Mouse (Mus musculus) midbrain, postnatal 0 days (tissue): ENCODE measurements around the gene Six4. TPM values are rescaled to one million over a fixed set of nuclear protein-coding genes. Genes with fewer than 3 reads are reported as not detected.

Source experiments
- ATAC-seq: fragments of 200-750 bp; cut with Nextera tagmentation; 2 replicates; pipeline ENCODE4 v1.8.0; 2017; ENCODE audit warnings: moderate number of reproducible peaks, mild to moderate bottlenecking, moderate TSS enrichment, moderate library complexity; ENCODE audit not compliant: low FRiP score
- DNase-seq: peaks from one replicate; pipeline ENCODE4 v3.0.0-alpha.2; 2015; ENCODE audit warnings: low spot score
- H3K27ac ChIP-seq: fragments of 300-500 bp; sonication (generic); 2 replicates; pipeline ENCODE4 v1.5.1; 2014; ENCODE audit warnings: low read depth, mild to moderate bottlenecking, low read length, mixed read lengths
- H3K27me3 ChIP-seq: fragments of 300-500 bp; sonication (generic); 2 replicates; pipeline ENCODE4 v1.6.1; 2014; ENCODE audit warnings: low read length, control low read depth, mixed read lengths; ENCODE audit not compliant: insufficient read depth
- H3K36me3 ChIP-seq: fragments of 300-500 bp; sonication (generic); 2 replicates; pipeline ENCODE4 v1.6.1; 2014; ENCODE audit warnings: low read length, control low read depth, mixed read lengths; ENCODE audit not compliant: insufficient read depth
- H3K4me1 ChIP-seq: fragments of 300-500 bp; sonication (generic); 2 replicates; pipeline ENCODE4 v1.6.1; 2014; ENCODE audit warnings: mild to moderate bottlenecking, control low read depth, antibody characterized with exemption, low read length, mixed read lengths; ENCODE audit not compliant: insufficient read depth
- H3K4me2 ChIP-seq: fragments of 300-500 bp; sonication (generic); 2 replicates; pipeline ENCODE4 v1.6.1; 2014; ENCODE audit warnings: low read depth, mild to moderate bottlenecking, low read length, mixed read lengths; ENCODE audit not compliant: poor library complexity, severe bottlenecking
- H3K4me3 ChIP-seq: fragments of 300-500 bp; sonication (generic); 2 replicates; pipeline ENCODE4 v1.5.1; 2014; ENCODE audit warnings: low read depth, mild to moderate bottlenecking, low read length, moderate library complexity
- H3K9ac ChIP-seq: fragments of 300-500 bp; sonication (generic); replicated peaks from 2 replicates; pipeline ENCODE4 v1.6.1; 2014; ENCODE audit warnings: mild to moderate bottlenecking, low read length, moderate library complexity, mixed read lengths; ENCODE audit not compliant: poor library complexity, severe bottlenecking
- H3K9me3 ChIP-seq: fragments of 300-500 bp; sonication (generic); 2 replicates; pipeline ENCODE4 v1.6.1; 2016; ENCODE audit warnings: low read length, control low read depth
- CTCF ChIP-seq: IDR thresholded peaks from 2 replicates; pipeline ENCODE4 v1.5.1; 2016; ENCODE audit warnings: antibody characterized with exemption, mild to moderate bottlenecking
- WGBS: fragments of 180-500 bp; shearing (Covaris S2); extraction: QIAGEN DNeasy Blood & Tissue Kit; methylation state at CpG from one replicate; pipeline ENCODE4 v1.1.7; 2014; 5-methylcytosine and 5-hydroxymethylcytosine counted together
- polyA plus RNA-seq: library from polyadenylated mRNA; unstranded; fragments of >200 nt; fragmentation: Nextera tagmentation; extraction: Ambion mirVana; gene quantifications from 2 replicates; pipeline ENCODE4 v1.2.1, GENCODE M21; 2015
- total RNA-seq: library from RNA; depleted of rRNA; stranded (reverse); fragments of >200 nt; gene quantifications from 2 replicates; pipeline ENCODE4 v1.2.3, GENCODE M21; 2014

The Six4 gene
- total and polyA plus RNA-seq, 2 experiments from 2014 or later = 0.16 to 0.66 TPM

DNA sequence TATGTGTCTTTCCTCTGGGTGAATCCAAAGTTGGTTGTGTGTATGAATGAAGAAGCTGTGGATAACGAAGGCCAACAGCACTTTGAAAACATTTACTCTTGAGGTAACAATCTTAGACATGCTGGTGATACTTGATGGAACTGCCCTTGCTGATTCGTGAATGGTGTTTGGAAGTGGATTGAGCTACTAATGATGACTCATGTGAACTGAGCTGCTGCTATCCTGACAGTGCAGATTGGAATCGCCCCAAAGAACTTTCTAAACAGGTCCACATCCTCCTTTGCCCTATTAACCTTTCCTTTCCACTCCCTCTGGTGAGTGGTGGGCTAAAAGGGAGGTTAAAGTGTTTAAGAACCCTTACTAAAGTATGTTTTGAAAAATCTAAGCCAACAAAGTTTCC, 27.5 kb upstream of the Six4 start:
- ATAC-seq = no peak
- 94% methylated on average over 3 of the region's 3 CpGs for WGBS

DNA sequence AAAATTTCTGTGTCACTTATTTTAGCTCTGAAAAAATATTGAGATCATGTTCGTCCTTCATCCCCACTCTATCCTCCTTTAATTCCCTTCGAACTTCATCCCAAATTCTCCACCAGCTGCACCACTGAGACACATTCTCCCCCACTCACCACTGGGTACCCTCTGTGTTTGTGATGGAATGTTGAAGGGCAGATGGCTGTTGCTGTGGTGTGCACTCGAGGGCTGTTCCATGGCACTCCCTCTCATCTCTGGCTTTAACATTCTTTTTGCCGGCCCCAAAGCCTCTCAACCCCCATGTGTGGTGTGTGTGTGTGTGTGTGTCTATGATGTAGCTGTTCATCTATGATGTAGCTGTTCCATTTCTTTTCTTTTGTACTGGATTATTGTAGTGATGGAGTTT, 12.0 kb upstream of the Six4 start:
- Histone ChIP-seq H3K27ac (no peak overlapping the region), H3K9ac (no peak overlapping the region), H3K4me3 (no peak overlapping the region), H3K9me3 (no peaks in the 10 kb centered on the region), H3K4me2 (no peak overlapping the region), H3K27me3 (no peaks in the 10 kb centered on the region), H3K36me3 (no peaks in the 10 kb centered on the region), H3K4me1 (no peaks in the 10 kb centered on the region)
- DNase-seq = no peak
- 76% methylated on average over 4 of the region's 4 CpGs for WGBS
- no peak for TF ChIP-seq CTCF
- no peak for ATAC-seq

More for the DNA sequence above, 27.5 kb upstream of the Six4 start:
- no peak overlapping the region for H3K27ac ChIP-seq
- H3K9me3 ChIP-seq = no peaks in the 10 kb centered on the region
- H3K36me3 ChIP-seq = no peaks in the 10 kb centered on the region
- DNase-seq = no peak
- H3K27me3 ChIP-seq = no peaks in the 10 kb centered on the region
- TF ChIP-seq CTCF = no peak
- H3K4me1 ChIP-seq = no peaks in the 10 kb centered on the region
- no peak overlapping the region for H3K4me2 ChIP-seq
- no peak overlapping the region for H3K9ac ChIP-seq
- H3K4me3 ChIP-seq = no peak overlapping the region

DNA sequence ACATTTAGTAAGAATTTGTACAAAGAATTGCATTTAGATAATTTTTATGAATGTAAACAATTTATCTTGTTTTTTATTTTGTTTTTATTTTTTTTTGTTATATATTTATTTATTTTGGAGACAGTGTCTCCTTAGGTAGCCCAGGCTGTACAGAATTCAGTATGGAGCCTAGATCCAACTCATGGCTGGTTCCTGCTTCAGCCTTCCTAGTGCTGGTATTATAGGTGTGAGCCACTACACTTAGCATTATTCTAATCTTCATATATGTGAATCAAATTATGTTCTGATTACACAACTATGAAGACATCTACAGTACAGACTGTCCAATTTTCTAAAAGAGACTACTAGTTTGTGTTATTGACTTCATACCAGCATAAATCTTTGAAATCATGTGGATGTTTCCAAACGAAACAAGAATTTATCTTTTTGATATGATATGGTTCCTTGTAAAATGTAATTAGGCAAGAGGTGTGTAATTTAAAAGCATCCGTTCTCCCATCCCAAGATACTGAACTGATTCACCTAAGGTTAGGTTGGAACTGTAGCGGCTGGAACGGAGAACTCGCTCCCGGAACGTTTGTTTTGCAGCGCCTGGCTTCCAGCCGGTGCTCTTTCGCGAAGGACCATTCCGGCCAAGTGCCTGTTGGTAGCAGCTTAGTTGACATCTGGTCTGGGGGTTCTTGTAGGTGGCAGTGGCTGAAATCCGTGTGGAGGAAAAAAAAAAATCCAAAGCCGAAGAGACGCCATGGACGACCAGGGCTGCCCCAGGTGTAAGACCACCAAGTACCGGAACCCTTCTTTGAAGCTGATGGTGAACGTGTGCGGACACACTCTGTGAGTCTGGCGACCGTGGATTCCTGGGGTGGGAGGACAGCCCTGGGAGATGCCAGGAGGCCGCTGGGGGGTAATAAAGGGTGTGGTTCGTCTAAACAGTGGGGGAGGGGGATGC, 10.1 kb upstream of the Six4 start, which contains the start of gene Mnat1:
Gene Mnat1 (plus strand): TSS at position 625 of the 949 bp plus-strand sequence.
- peak; percentile 60 for ATAC-seq
- Histone ChIP-seq H3K9me3 (no peaks in the 10 kb centered on the region), H3K4me1 (no peaks in the 10 kb centered on the region), H3K4me3 (peak within 1 kb of the TSS; percentile 78), H3K36me3 (no peaks in the 10 kb centered on the region), H3K9ac (peak within 1 kb of the TSS; percentile 83), H3K4me2 (peak within 1 kb of the TSS; percentile 63), H3K27me3 (no peaks in the 10 kb centered on the region), H3K27ac (0 out of 2 replicates have a peak within 1 kb of the TSS, but pooled peaks have one; percentile 43)
- WGBS = under 1% methylated on average over 23 of the region's 23 CpGs
- TF ChIP-seq CTCF = no peak
- DNase-seq = peak; percentile 84

DNA sequence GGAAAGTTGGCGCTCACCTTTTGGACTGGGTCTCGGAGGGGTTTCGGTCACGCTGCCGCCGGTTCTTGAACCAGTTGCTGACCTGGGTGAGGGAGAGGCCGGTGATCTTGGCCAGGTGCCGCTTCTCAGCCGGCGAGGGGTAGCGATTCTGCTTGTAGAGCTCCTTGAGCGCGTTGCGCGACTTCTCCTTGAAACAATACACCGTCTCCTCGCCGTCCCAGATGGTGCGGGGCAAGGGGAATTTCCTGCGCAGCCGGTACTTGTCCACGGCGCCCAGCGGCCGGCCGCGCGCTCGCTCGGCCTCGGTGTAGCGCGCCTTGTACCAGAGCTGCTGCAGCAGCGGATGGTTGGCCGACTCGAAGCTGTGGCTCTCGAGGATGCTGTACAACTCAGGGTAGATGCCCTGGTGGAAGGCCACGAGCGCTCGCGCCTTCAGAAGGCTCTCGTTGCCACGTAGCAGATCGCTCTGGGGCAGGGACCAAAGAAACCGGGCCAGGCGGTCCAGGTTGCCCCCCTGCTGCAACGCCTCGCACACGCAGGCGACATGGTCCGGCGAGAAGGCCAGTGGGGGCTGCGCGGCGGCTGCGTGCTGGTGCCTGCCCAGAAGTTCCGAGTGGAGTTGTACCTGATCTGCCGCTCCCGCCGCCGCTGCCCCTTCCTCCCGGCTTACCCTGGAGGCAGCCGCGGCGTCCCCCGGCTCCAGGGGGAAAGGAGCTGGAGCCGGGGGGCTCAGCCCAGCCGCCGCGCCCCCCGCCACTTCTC, 749 bp downstream of the Six4 start:
- Histone ChIP-seq H3K36me3 (no peaks in the 10 kb centered on the region), H3K4me2 (peak overlapping the region; percentile 100), H3K9me3 (no peaks in the 10 kb centered on the region), H3K27ac (no peak overlapping the region), H3K9ac (peak overlapping the region; percentile 63), H3K27me3 (peaks cover 17% of the 10 kb centered on the region; the same call in 1 of the 2 replicates), H3K4me1 (no peaks in the 10 kb centered on the region), H3K4me3 (peak overlapping the region; percentile 52)
- under 1% methylated on average over 60 of the region's 71 CpGs for WGBS
- ATAC-seq (no peak), DNase-seq (peak; percentile 5)
- no peak for TF ChIP-seq CTCF

DNA sequence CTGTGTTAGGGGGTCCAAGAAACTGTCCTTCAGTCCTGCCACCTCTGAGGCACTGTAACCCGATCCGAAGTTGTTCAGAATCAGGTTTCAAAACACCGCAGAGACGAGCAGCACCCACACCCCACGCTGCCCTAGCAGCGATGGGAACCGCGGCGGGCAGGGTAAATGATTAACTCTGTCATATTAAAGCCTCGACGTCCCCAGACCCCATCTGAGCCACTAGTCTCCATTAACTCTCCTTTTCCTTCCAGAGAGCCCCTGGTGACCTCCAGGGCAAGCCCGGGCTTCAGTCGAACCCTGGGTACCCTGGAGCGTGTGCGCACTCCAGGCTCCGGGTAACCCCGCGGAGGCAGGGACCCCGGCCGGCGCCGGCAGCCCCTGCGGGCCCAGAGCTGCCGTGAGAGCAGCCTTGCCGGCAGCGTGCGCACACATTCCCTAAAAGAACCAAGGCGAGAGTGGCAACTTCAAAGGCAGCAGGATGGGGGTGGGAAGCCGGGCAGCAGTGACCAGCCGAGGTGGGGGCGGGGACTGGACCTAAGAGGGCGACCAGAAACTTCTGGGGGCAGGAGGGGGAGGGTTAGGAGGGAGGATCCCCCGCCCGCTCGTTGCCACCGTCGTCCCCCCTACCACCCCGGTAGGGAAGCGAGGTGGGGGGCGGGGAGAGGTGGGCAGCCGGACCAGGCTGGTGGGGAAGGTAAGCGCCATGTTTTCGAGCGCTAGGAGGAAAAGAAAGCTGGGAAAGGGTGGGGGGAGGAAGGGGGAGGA, 1.5 kb downstream of the Six4 start:
- H3K9ac ChIP-seq = peak overlapping the region; percentile 63
- 0 out of 2 replicates have a peak, but pooled peaks have one; percentile 47 for ATAC-seq
- H3K36me3 ChIP-seq = no peaks in the 10 kb centered on the region
- H3K27me3 ChIP-seq = peaks cover 17% of the 10 kb centered on the region; the same call in 1 of the 2 replicates
- no peak for TF ChIP-seq CTCF
- H3K4me3 ChIP-seq = peak overlapping the region; percentile 52
- H3K9me3 ChIP-seq = no peaks in the 10 kb centered on the region
- no peak overlapping the region for H3K27ac ChIP-seq
- peak overlapping the region; percentile 100 for H3K4me2 ChIP-seq
- DNase-seq = no peak
- WGBS = 1% methylated on average over 42 of the region's 44 CpGs
- no peaks in the 10 kb centered on the region for H3K4me1 ChIP-seq
